Mouse (Mus musculus): ENCODE data around the gene Akirin1.

The Akirin1 gene

GRCm38 (mm10) chr4:123750152-123750651, at the start of gene Akirin1:
TSS of gene Akirin1 (minus strand) at chr4:123750345.
- DNase-seq: peak; percentile 98 to 100

- DNase-seq: peak; percentile 16 to 33
Measured at GRCm38 (mm10) chr4:123797856-123798255, 47.7 kb upstream of the Akirin1 start.

- no peak for DNase-seq
Measured at GRCm38 (mm10) chr4:123797403-123797802, 47.3 kb upstream of the Akirin1 start.

- DNase-seq: no peak
Measured at GRCm38 (mm10) chr4:123795057-123795456, 44.9 kb upstream of the Akirin1 start.

- no peak for DNase-seq
Measured at GRCm38 (mm10) chr4:123793136-123793535, 43.0 kb upstream of the Akirin1 start.

- DNase-seq: no peak
Measured at GRCm38 (mm10) chr4:123792666-123793065, 42.5 kb upstream of the Akirin1 start.

- peak; percentile 55 to 63 for DNase-seq
Measured at GRCm38 (mm10) chr4:123787191-123787985, 37.2 kb upstream of the Akirin1 start, which contains the start of gene Rhbdl2. TSS of gene Rhbdl2 (plus strand) at chr4:123787874.

- no peak for DNase-seq
Measured at GRCm38 (mm10) chr4:123768234-123768633, 18.1 kb upstream of the Akirin1 start.

GRCm38 (mm10) chr4:123767807-123768206, 17.7 kb upstream of the Akirin1 start:
- no peak for DNase-seq

GRCm38 (mm10) chr4:123765071-123765470, 14.9 kb upstream of the Akirin1 start:
- no peak for DNase-seq

- DNase-seq: peak in 1 of 2 experiments; percentile 16
Measured at GRCm38 (mm10) chr4:123758306-123758705, 8.2 kb upstream of the Akirin1 start.

GRCm38 (mm10) chr4:123750707-123751312, 665 bp upstream of the Akirin1 start:
- DNase-seq: peak; percentile 46

GRCm38 (mm10) chr4:123749484-123750130, 538 bp downstream of the Akirin1 start:
- peak in 1 of 2 experiments; percentile 35 for DNase-seq

- no peak for DNase-seq
Measured at GRCm38 (mm10) chr4:123748726-123749415, 1.3 kb downstream of the Akirin1 start.

- no peak for DNase-seq
Measured at GRCm38 (mm10) chr4:123745221-123745775, 4.8 kb downstream of the Akirin1 start.

- no peak for DNase-seq
Measured at GRCm38 (mm10) chr4:123742891-123743290, 7.3 kb downstream of the Akirin1 start.

- no peak for DNase-seq
Measured at GRCm38 (mm10) chr4:123738708-123739107, 11.4 kb downstream of the Akirin1 start.

GRCm38 (mm10) chr4:123733532-123733931, 16.6 kb downstream of the Akirin1 start:
- DNase-seq: no peak

- no peak for DNase-seq
Measured at GRCm38 (mm10) chr4:123732921-123733320, 17.2 kb downstream of the Akirin1 start.

GRCm38 (mm10) chr4:123732163-123732910, 17.8 kb downstream of the Akirin1 start:
- DNase-seq: peak; percentile 72 to 81

- DNase-seq: no peak
Measured at GRCm38 (mm10) chr4:123721761-123722160, 28.4 kb downstream of the Akirin1 start.

GRCm38 (mm10) chr4:123718434-123718780, 31.7 kb downstream of the Akirin1 start:
- no peak for DNase-seq
